Mouse (Mus musculus) embryonic fibroblast, embryonic 13.5 days (primary cell): ENCODE measurements around the gene Gm21976. TPM values are rescaled to one million over a fixed set of nuclear protein-coding genes. Genes with fewer than 3 reads are reported as not detected.

Experiments
- H3K27ac ChIP-seq: 2 replicates; pipeline ENCODE4 v1.5.1; 2012; ENCODE audit warnings: low read length, control low read depth, inconsistent platforms; ENCODE audit not compliant: insufficient read depth
- H3K4me1 ChIP-seq: 2 replicates; pipeline ENCODE4 v1.6.1; 2011; ENCODE audit warnings: low read length; ENCODE audit not compliant: control insufficient read depth, insufficient read depth
- H3K4me3 ChIP-seq: 2 replicates; pipeline ENCODE4 v1.5.1; 2011; ENCODE audit warnings: mild to moderate bottlenecking, control low read depth, low read length; ENCODE audit not compliant: insufficient read depth
- CTCF ChIP-seq: IDR thresholded peaks from 2 replicates; pipeline ENCODE4 v1.5.1; 2011; ENCODE audit warnings: mild to moderate bottlenecking, control low read depth, low read length, moderate library complexity, borderline replicate concordance; ENCODE audit not compliant: insufficient read depth
- POLR2A ChIP-seq: IDR thresholded peaks from 2 replicates; pipeline ENCODE4 v1.6.1; 2011; ENCODE audit warnings: low read depth, mild to moderate bottlenecking, control low read depth, low read length, moderate library complexity
- polyA plus RNA-seq: library from polyadenylated mRNA; stranded (reverse); fragments of >200 nt; gene quantifications from 2 replicates; pipeline ENCODE4 v1.2.4, GENCODE M21; 2011; ENCODE audit warnings: low read depth; ENCODE audit not compliant: missing spikeins, insufficient read length

Gm21976 gene
- polyA plus RNA-seq, result not detected in 2 replicates

- no peak within 1 kb of the TSS for H3K4me3 ChIP-seq
- TF ChIP-seq CTCF (no peak), POLR2A (no peak)
Measured at GRCm38 (mm10) chr13:98279686-98280085, at the start of gene Gm21976. Gene Gm21976, plus strand, starts transcription at chr13:98279887.

GRCm38 (mm10) chr13:98230511-98230910 lies 49.2 kb upstream of the Gm21976 start:
- Histone ChIP-seq H3K4me3 (no peak overlapping the region), H3K4me1 (no peaks in the 10 kb centered on the region), H3K27ac (no peak overlapping the region)
- TF ChIP-seq POLR2A, result no peak
- TF ChIP-seq CTCF, result no peak

More at GRCm38 (mm10) chr13:98279686-98280085, at the start of gene Gm21976:
- Histone ChIP-seq H3K27ac (no peak within 1 kb of the TSS), H3K4me1 (peaks cover 11% of the 10 kb centered on the region)

- H3K27ac ChIP-seq, result no peak overlapping the region
- H3K4me1 ChIP-seq, result no peaks in the 10 kb centered on the region
- TF ChIP-seq POLR2A (no peak), CTCF (no peak)
- H3K4me3 ChIP-seq, result no peak overlapping the region
Measured at GRCm38 (mm10) chr13:98235451-98235850, 44.2 kb upstream of the Gm21976 start.

GRCm38 (mm10) chr13:98239978-98240641 lies 39.6 kb upstream of the Gm21976 start:
- TF ChIP-seq POLR2A (no peak), CTCF (0 out of 2 replicates have a peak, but pooled peaks have one; percentile 33)
- no peak overlapping the region for H3K27ac ChIP-seq
- no peak overlapping the region for H3K4me3 ChIP-seq
- no peaks in the 10 kb centered on the region for H3K4me1 ChIP-seq

- Histone ChIP-seq H3K4me3 (no peak overlapping the region), H3K27ac (no peak overlapping the region), H3K4me1 (no peaks in the 10 kb centered on the region)
- TF ChIP-seq POLR2A (no peak), CTCF (no peak)
Measured at GRCm38 (mm10) chr13:98241531-98242282, 38.0 kb upstream of the Gm21976 start.

- no peak overlapping the region for H3K27ac ChIP-seq
- TF ChIP-seq POLR2A (no peak), CTCF (no peak)
Measured at GRCm38 (mm10) chr13:98244571-98245350, 34.9 kb upstream of the Gm21976 start.

GRCm38 (mm10) chr13:98245386-98245785 lies 34.3 kb upstream of the Gm21976 start:
- no peak for TF ChIP-seq CTCF
- TF ChIP-seq POLR2A, result no peak
- Histone ChIP-seq H3K4me3 (no peak overlapping the region), H3K4me1 (no peaks in the 10 kb centered on the region), H3K27ac (no peak overlapping the region)

More at GRCm38 (mm10) chr13:98244571-98245350, 34.9 kb upstream of the Gm21976 start:
- H3K4me3 ChIP-seq, result no peak overlapping the region
- H3K4me1 ChIP-seq, result no peaks in the 10 kb centered on the region

GRCm38 (mm10) chr13:98249594-98249993 lies 30.1 kb upstream of the Gm21976 start:
- no peak overlapping the region for H3K27ac ChIP-seq
- no peak overlapping the region for H3K4me3 ChIP-seq
- no peaks in the 10 kb centered on the region for H3K4me1 ChIP-seq
- TF ChIP-seq POLR2A (no peak), CTCF (no peak)

GRCm38 (mm10) chr13:98254921-98255320 lies 24.8 kb upstream of the Gm21976 start:
- Histone ChIP-seq H3K4me3 (no peak overlapping the region), H3K27ac (no peak overlapping the region), H3K4me1 (no peaks in the 10 kb centered on the region)
- TF ChIP-seq CTCF (no peak), POLR2A (no peak)
